Mouse (Mus musculus): ENCODE results near the gene Hsd11b2. TPM values are rescaled to one million over a fixed set of nuclear protein-coding genes. Genes with fewer than 3 reads are reported as not detected.
A peak's percentile ranks its signal among the peaks of the same experiment; 100 is the strongest.

The Hsd11b2 gene
- total and polyA plus RNA-seq, 2 experiments from 2014 or later: 0.18 TPM; not detected in 1

GRCm38 (mm10) chr8:105471314-105472015 lies 47.1 kb upstream of the Hsd11b2 start, which contains the start of gene Tppp3:
Gene Tppp3 (minus strand): TSS chr8:105471526.
- ATAC-seq (ENCODE audit: insufficient read depth, low read depth) (peak; percentile 97), DNase-seq (ENCODE audit: low spot score) (peak; percentile 95)
- Histone ChIP-seq H3K9ac (replicated peaks; ENCODE audit: low read depth, low read length) (no peak within 1 kb of the TSS), H3K36me3 (replicated peaks; ENCODE audit: control insufficient read depth, insufficient read depth, low read length) (peaks cover 13% of the 10 kb centered on the region), H3K4me3 (ENCODE audit: low read depth, low read length) (peak within 1 kb of the TSS; percentile 37), H3K4me1 (ENCODE audit: control insufficient read depth, insufficient read depth) (peaks cover 30% of the 10 kb centered on the region), H3K27ac (ENCODE audit: low read depth) (peak within 1 kb of the TSS; percentile 54), H3K9me3 (replicated peaks; ENCODE audit: control insufficient read depth, low read length) (no peaks in the 10 kb centered on the region), H3K4me2 (ENCODE audit: low read depth, low read length) (peak within 1 kb of the TSS; percentile 64), H3K27me3 (ENCODE audit: control insufficient read depth, insufficient read depth, low read length) (no peaks in the 10 kb centered on the region)
- TF ChIP-seq EP300 (IDR thresholded peaks at IDR 0.05; ENCODE audit: low read depth) (0 out of 2 replicates have a peak, but pooled peaks have one; percentile 64), CTCF (IDR thresholded peaks at IDR 0.05; ENCODE audit: low read depth) (peak; percentile 29; the same call in 1 of the 2 replicates)
- WGBS: 11% methylated on average over 25 of the region's 25 CpGs

- Histone ChIP-seq H3K27me3 (ENCODE audit: control insufficient read depth, insufficient read depth, low read length) (no peaks in the 10 kb centered on the region), H3K4me1 (ENCODE audit: control insufficient read depth, insufficient read depth) (peaks cover 28% of the 10 kb centered on the region)
Observed at GRCm38 (mm10) chr8:105472414-105472932, 46.1 kb upstream of the Hsd11b2 start.

GRCm38 (mm10) chr8:105472983-105473382 lies 45.6 kb upstream of the Hsd11b2 start:
- TF ChIP-seq EP300 (IDR thresholded peaks at IDR 0.05; ENCODE audit: low read depth) (no peak), CTCF (IDR thresholded peaks at IDR 0.05; ENCODE audit: low read depth) (no peak)
- no peak overlapping the region for H3K4me2 ChIP-seq (ENCODE audit: low read depth, low read length)
- H3K27me3 ChIP-seq (ENCODE audit: control insufficient read depth, insufficient read depth, low read length): no peaks in the 10 kb centered on the region
- ATAC-seq (ENCODE audit: insufficient read depth, low read depth) (no peak), DNase-seq (ENCODE audit: low spot score) (no peak)
- H3K4me1 ChIP-seq (ENCODE audit: control insufficient read depth, insufficient read depth): peaks cover 32% of the 10 kb centered on the region
- no peaks in the 10 kb centered on the region for H3K9me3 ChIP-seq (replicated peaks; ENCODE audit: control insufficient read depth, low read length)
- no peak overlapping the region for H3K27ac ChIP-seq (ENCODE audit: low read depth)
- no peak overlapping the region for H3K4me3 ChIP-seq (ENCODE audit: low read depth, low read length)
- H3K9ac ChIP-seq (replicated peaks; ENCODE audit: low read depth, low read length): no peak overlapping the region
- H3K36me3 ChIP-seq (replicated peaks; ENCODE audit: control insufficient read depth, insufficient read depth, low read length): peaks cover 12% of the 10 kb centered on the region
- 82% methylated on average over 9 of the region's 9 CpGs for WGBS

More at GRCm38 (mm10) chr8:105472414-105472932, 46.1 kb upstream of the Hsd11b2 start:
- Histone ChIP-seq H3K9me3 (replicated peaks; ENCODE audit: control insufficient read depth, low read length) (no peaks in the 10 kb centered on the region), H3K27ac (ENCODE audit: low read depth) (no peak overlapping the region), H3K36me3 (replicated peaks; ENCODE audit: control insufficient read depth, insufficient read depth, low read length) (peaks cover 12% of the 10 kb centered on the region), H3K4me3 (ENCODE audit: low read depth, low read length) (no peak overlapping the region), H3K4me2 (ENCODE audit: low read depth, low read length) (no peak overlapping the region), H3K9ac (replicated peaks; ENCODE audit: low read depth, low read length) (no peak overlapping the region)
- TF ChIP-seq EP300 (IDR thresholded peaks at IDR 0.05; ENCODE audit: low read depth) (no peak), CTCF (IDR thresholded peaks at IDR 0.05; ENCODE audit: low read depth) (no peak)
- DNase-seq (ENCODE audit: low spot score) (no peak), ATAC-seq (ENCODE audit: insufficient read depth, low read depth) (no peak)
- 66% methylated on average over 23 of the region's 23 CpGs for WGBS

GRCm38 (mm10) chr8:105473816-105474606 lies 44.5 kb upstream of the Hsd11b2 start:
- Histone ChIP-seq H3K4me2 (ENCODE audit: low read depth, low read length) (peak overlapping the region; percentile 24; the same call in 1 of the 2 replicates), H3K27ac (ENCODE audit: low read depth) (peak overlapping the region; percentile 65), H3K36me3 (replicated peaks; ENCODE audit: control insufficient read depth, insufficient read depth, low read length) (peaks cover 13% of the 10 kb centered on the region), H3K9ac (replicated peaks; ENCODE audit: low read depth, low read length) (no peak overlapping the region), H3K9me3 (replicated peaks; ENCODE audit: control insufficient read depth, low read length) (no peaks in the 10 kb centered on the region), H3K4me1 (ENCODE audit: control insufficient read depth, insufficient read depth) (peaks cover 29% of the 10 kb centered on the region), H3K4me3 (ENCODE audit: low read depth, low read length) (no peak overlapping the region), H3K27me3 (ENCODE audit: control insufficient read depth, insufficient read depth, low read length) (no peaks in the 10 kb centered on the region)
- WGBS: 39% methylated on average over 17 of the region's 17 CpGs
- ATAC-seq (ENCODE audit: insufficient read depth, low read depth) (no peak), DNase-seq (ENCODE audit: low spot score) (peak; percentile 86)
- TF ChIP-seq EP300 (IDR thresholded peaks at IDR 0.05; ENCODE audit: low read depth) (no peak), CTCF (IDR thresholded peaks at IDR 0.05; ENCODE audit: low read depth) (no peak)

GRCm38 (mm10) chr8:105474680-105475079 lies 43.9 kb upstream of the Hsd11b2 start:
- Histone ChIP-seq H3K27me3 (ENCODE audit: control insufficient read depth, insufficient read depth, low read length) (no peaks in the 10 kb centered on the region), H3K36me3 (replicated peaks; ENCODE audit: control insufficient read depth, insufficient read depth, low read length) (peaks cover 16% of the 10 kb centered on the region), H3K4me2 (ENCODE audit: low read depth, low read length) (peak overlapping the region; percentile 24; the same call in 1 of the 2 replicates), H3K9ac (replicated peaks; ENCODE audit: low read depth, low read length) (no peak overlapping the region; the same call in 1 of the 2 replicates), H3K27ac (ENCODE audit: low read depth) (peak overlapping the region; percentile 65), H3K4me3 (ENCODE audit: low read depth, low read length) (no peak overlapping the region), H3K9me3 (replicated peaks; ENCODE audit: control insufficient read depth, low read length) (no peaks in the 10 kb centered on the region), H3K4me1 (ENCODE audit: control insufficient read depth, insufficient read depth) (peaks cover 25% of the 10 kb centered on the region)
- DNase-seq (ENCODE audit: low spot score) (no peak), ATAC-seq (ENCODE audit: insufficient read depth, low read depth) (no peak)
- WGBS: 17% methylated on average over 5 of the region's 5 CpGs
- TF ChIP-seq EP300 (IDR thresholded peaks at IDR 0.05; ENCODE audit: low read depth) (no peak), CTCF (IDR thresholded peaks at IDR 0.05; ENCODE audit: low read depth) (no peak)
